Comparison of ENCODE assay signal across 8 mouse cellular contexts in the genomic region with DNA sequence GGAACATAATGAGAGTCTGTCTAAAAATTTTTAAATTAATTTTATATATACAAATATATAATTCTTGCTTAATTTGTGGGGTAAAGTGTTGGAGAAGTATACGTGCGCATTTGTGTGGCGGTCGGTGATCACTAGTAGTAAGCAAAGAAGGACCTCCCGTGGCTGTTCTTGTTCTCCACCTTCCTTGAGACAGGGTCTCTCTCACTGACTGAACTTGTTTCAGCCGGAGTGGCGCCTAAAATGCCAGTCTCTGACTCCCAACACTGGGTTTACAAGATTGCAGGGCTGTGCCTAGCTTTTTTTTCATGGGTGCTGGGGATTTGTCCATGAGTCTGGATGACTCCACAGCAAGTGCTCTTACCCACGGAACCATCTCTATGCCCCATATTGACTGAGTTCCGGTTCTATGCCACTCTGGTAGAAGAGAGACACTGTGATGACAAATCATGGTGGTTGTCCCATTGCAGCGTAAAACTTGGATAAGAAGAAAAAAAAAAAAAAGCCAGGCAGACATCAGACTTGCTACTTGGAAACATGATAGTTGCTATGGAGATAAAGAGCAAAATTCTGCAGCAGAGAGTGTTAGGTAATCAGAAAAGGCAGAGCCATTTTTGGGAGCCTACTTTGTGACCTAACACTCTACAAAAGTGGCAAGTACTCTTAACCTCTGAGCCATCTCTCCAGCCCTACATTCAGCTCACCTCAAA. TPM values are rescaled to one million over a fixed set of nuclear protein-coding genes. Genes with fewer than 3 reads are reported as not detected.
A peak's percentile ranks its signal among the peaks of the same experiment; 100 is the strongest.
DNase-seq lines count a peak whose midpoint lies in the region; ATAC-seq and TF ChIP-seq lines count a peak whose summit lies in the region.

No protein-coding gene starts in this region.

- no peak for ATAC-seq in heart, embryonic 12.5 days (ENCODE audit: insufficient number of reproducible peaks, low FRiP score)
- ATAC-seq in G1E (ENCODE audit: extremely low read depth, insufficient number of reproducible peaks, low FRiP score, poor library complexity, severe bottlenecking) = no peak
- ATAC-seq in embryonic facial prominence, embryonic 15.5 days (ENCODE audit: insufficient number of reproducible peaks, low FRiP score, low TSS enrichment, low read depth) = no peak
- no peak for ATAC-seq in stomach, embryonic 14.5 days (ENCODE audit: insufficient number of reproducible peaks, insufficient read depth, low FRiP score, low read depth)

- no peaks in the 10 kb centered on the region for H3K9me3 ChIP-seq in heart, embryonic 12.5 days (replicated peaks)
- H3K9me3 ChIP-seq in G1E (replicated peaks) = no peaks in the 10 kb centered on the region
- H3K9me3 ChIP-seq in embryonic facial prominence, embryonic 15.5 days (replicated peaks) = no peaks in the 10 kb centered on the region
- H3K9me3 ChIP-seq in limb, embryonic 10.5 days (replicated peaks) = no peaks in the 10 kb centered on the region
- H3K9me3 ChIP-seq in stomach, embryonic 14.5 days (ENCODE audit: control insufficient read depth, low read depth, low read length) = no peaks in the 10 kb centered on the region

- peak overlapping the region; percentile 78 for H3K4me2 ChIP-seq in heart, embryonic 12.5 days
- peak overlapping the region; percentile 74 for H3K4me2 ChIP-seq in embryonic facial prominence, embryonic 15.5 days (replicated peaks)
- H3K4me2 ChIP-seq in stomach, embryonic 14.5 days (replicated peaks; ENCODE audit: low read depth, low read length) = peak overlapping the region; percentile 94

- peak overlapping the region; percentile 89 for H3K4me3 ChIP-seq in heart, embryonic 12.5 days
- H3K4me3 ChIP-seq in G1E (ENCODE audit: low read depth, low read length) = peak overlapping the region; percentile 81; the same call in 1 of the 2 replicates
- peak overlapping the region; percentile 80 for H3K4me3 ChIP-seq in embryonic facial prominence, embryonic 15.5 days (replicated peaks)
- peak overlapping the region; percentile 86 for H3K4me3 ChIP-seq in limb, embryonic 10.5 days
- peak overlapping the region; percentile 61 for H3K4me3 ChIP-seq in stomach, embryonic 14.5 days (ENCODE audit: low read depth, low read length)

- peaks cover 21% of the 10 kb centered on the region for H3K4me1 ChIP-seq in heart, embryonic 12.5 days (replicated peaks)
- H3K4me1 ChIP-seq in G1E (ENCODE audit: insufficient read depth, low read depth, low read length) = peaks cover 58% of the 10 kb centered on the region
- peaks cover 25% of the 10 kb centered on the region for H3K4me1 ChIP-seq in embryonic facial prominence, embryonic 15.5 days
- H3K4me1 ChIP-seq in limb, embryonic 10.5 days = peaks cover 13% of the 10 kb centered on the region
- peaks cover 8% of the 10 kb centered on the region; the same call in 1 of the 2 replicates for H3K4me1 ChIP-seq in stomach, embryonic 14.5 days (ENCODE audit: control insufficient read depth, insufficient read depth, low read length)

- DNase-seq in heart, postnatal 4 days = no peak
- no peak for DNase-seq in G1E (ENCODE audit: low spot score)
- no peak for DNase-seq in limb, embryonic 10.5 days (ENCODE audit: low spot score)
- no peak for DNase-seq in layer of hippocampus, adult 9-10 months (ENCODE audit: low spot score)
- DNase-seq in adrenal gland, adult 18-20 months (ENCODE audit: low spot score in 2 of 2) = no peak

- 71% methylated on average over 10 of the region's 10 CpGs for WGBS in heart, embryonic 12.5 days
- 81% methylated on average over 10 of the region's 10 CpGs for WGBS in embryonic facial prominence, embryonic 15.5 days
- WGBS in limb, embryonic 10.5 days = 83% methylated on average over 10 of the region's 10 CpGs
- 77% methylated on average over 10 of the region's 10 CpGs for WGBS in stomach, embryonic 14.5 days

- TF ChIP-seq CTCF in G1E (IDR thresholded peaks at IDR 0.05; ENCODE audit: low read depth, low read length) = no peak

- no peaks in the 10 kb centered on the region for H3K27me3 ChIP-seq in heart, embryonic 12.5 days (replicated peaks)
- no peaks in the 10 kb centered on the region for H3K27me3 ChIP-seq in G1E (ENCODE audit: insufficient read depth, low read length)
- H3K27me3 ChIP-seq in embryonic facial prominence, embryonic 15.5 days = no peaks in the 10 kb centered on the region
- no peaks in the 10 kb centered on the region for H3K27me3 ChIP-seq in limb, embryonic 10.5 days (ENCODE audit: low read depth, poor library complexity, severe bottlenecking)
- H3K27me3 ChIP-seq in stomach, embryonic 14.5 days (ENCODE audit: control insufficient read depth, insufficient read depth, low read length) = no peaks in the 10 kb centered on the region

- H3K36me3 ChIP-seq in heart, embryonic 12.5 days = peaks cover 13% of the 10 kb centered on the region
- H3K36me3 ChIP-seq in G1E (replicated peaks) = peaks cover 27% of the 10 kb centered on the region
- peaks cover 22% of the 10 kb centered on the region for H3K36me3 ChIP-seq in embryonic facial prominence, embryonic 15.5 days
- H3K36me3 ChIP-seq in limb, embryonic 10.5 days = peaks cover 19% of the 10 kb centered on the region
- H3K36me3 ChIP-seq in stomach, embryonic 14.5 days (ENCODE audit: control insufficient read depth, insufficient read depth, low read length) = peaks cover 4% of the 10 kb centered on the region; the same call in 1 of the 2 replicates

- H3K27ac ChIP-seq in heart, embryonic 12.5 days (ENCODE audit: poor library complexity, severe bottlenecking) = peak overlapping the region; percentile 72; the same call in 1 of the 2 replicates
- H3K27ac ChIP-seq in embryonic facial prominence, embryonic 15.5 days (replicated peaks) = peak overlapping the region; percentile 84
- H3K27ac ChIP-seq in limb, embryonic 10.5 days = peak overlapping the region; percentile 90; the same call in 1 of the 2 replicates
- H3K27ac ChIP-seq in stomach, embryonic 14.5 days (ENCODE audit: low read length) = peak overlapping the region; percentile 62

- no peak overlapping the region for H3K9ac ChIP-seq in heart, embryonic 12.5 days
- H3K9ac ChIP-seq in embryonic facial prominence, embryonic 15.5 days = no peak overlapping the region
- H3K9ac ChIP-seq in stomach, embryonic 14.5 days (replicated peaks; ENCODE audit: low read depth, low read length) = 0 out of 2 replicates have a peak overlapping the region, but pooled peaks have one; percentile 73

RNA-seq across cellular contexts. Expression of a gene that starts 0.6 kb away (rescaled TPM):
- 29.1 and 29.3 TPM in 2 replicates for polyA plus RNA-seq in heart, embryonic 12.5 days (2016; fragmentation: Nextera tagmentation; extraction: Ambion mirVana)
- 10 to 100 TPM; 19.3 to 21.2 TPM for total RNA-seq in heart, postnatal 4 days (2021)
- total RNA-seq in G1E (2014; fragmentation: Nextera tagmentation) = 40.1 and 54.1 TPM in 2 replicates
- 53.7 and 54.7 TPM in 2 replicates for total RNA-seq in G1E (2017)
- 93.8 and 105 TPM in 2 replicates for polyA plus RNA-seq in G1E (2012)
- 41.4 and 42.5 TPM in 2 replicates for polyA plus RNA-seq in embryonic facial prominence, embryonic 15.5 days (2015; fragmentation: Nextera tagmentation; extraction: Ambion mirVana)
- 43.0 and 46.6 TPM in 2 replicates for polyA plus RNA-seq in limb, embryonic 10.5 days (2016; fragmentation: Nextera tagmentation; extraction: Ambion mirVana)
- polyA plus RNA-seq in stomach, embryonic 14.5 days (2014; fragmentation: Nextera tagmentation; extraction: Ambion mirVana) = 36.8 and 41.7 TPM in 2 replicates
- 10 to 100 TPM; 25.0 to 38.3 TPM for total RNA-seq in adrenal gland, adult 18-20 months (2021)

RNA-seq across cellular contexts. Expression of a gene that starts 3.1 kb away (rescaled TPM):
- polyA plus RNA-seq in heart, embryonic 12.5 days (2016; fragmentation: Nextera tagmentation; extraction: Ambion mirVana) = 30.5 and 33.0 TPM in 2 replicates
- 10 to 100 TPM; 30.7 to 32.3 TPM for total RNA-seq in heart, postnatal 4 days (2021)
- total RNA-seq in G1E (2014; fragmentation: Nextera tagmentation) = 25.7 and 32.5 TPM in 2 replicates
- 34.6 and 35.4 TPM in 2 replicates for total RNA-seq in G1E (2017)
- polyA plus RNA-seq in G1E (2012) = 1.5 and 3.5 TPM in 2 replicates
- 51.4 and 54.3 TPM in 2 replicates for polyA plus RNA-seq in embryonic facial prominence, embryonic 15.5 days (2015; fragmentation: Nextera tagmentation; extraction: Ambion mirVana)
- polyA plus RNA-seq in limb, embryonic 10.5 days (2016; fragmentation: Nextera tagmentation; extraction: Ambion mirVana) = 31.3 and 37.4 TPM in 2 replicates
- 53.8 and 54.9 TPM in 2 replicates for polyA plus RNA-seq in stomach, embryonic 14.5 days (2014; fragmentation: Nextera tagmentation; extraction: Ambion mirVana)
- 10 to 100 TPM; 41.8 to 46.6 TPM for total RNA-seq in adrenal gland, adult 18-20 months (2021)

RNA-seq across cellular contexts. Expression of a gene that starts 3.2 kb away (rescaled TPM):
- 3.3 and 4.4 TPM in 2 replicates for polyA plus RNA-seq in heart, embryonic 12.5 days (2016; fragmentation: Nextera tagmentation; extraction: Ambion mirVana)
- 1 to 10 TPM; 2.3 to 2.5 TPM for total RNA-seq in heart, postnatal 4 days (2021)
- total RNA-seq in G1E (2014; fragmentation: Nextera tagmentation) (8.8 and 11.1 TPM in 2 replicates), G1E (2017) (13.2 and 15.9 TPM in 2 replicates)
- polyA plus RNA-seq in G1E (2012) = 0.91 and 0.94 TPM in 2 replicates
- 3.8 and 4.4 TPM in 2 replicates for polyA plus RNA-seq in embryonic facial prominence, embryonic 15.5 days (2015; fragmentation: Nextera tagmentation; extraction: Ambion mirVana)
- 7.3 and 8.2 TPM in 2 replicates for polyA plus RNA-seq in limb, embryonic 10.5 days (2016; fragmentation: Nextera tagmentation; extraction: Ambion mirVana)
- 6.5 and 7.2 TPM in 2 replicates for polyA plus RNA-seq in stomach, embryonic 14.5 days (2014; fragmentation: Nextera tagmentation; extraction: Ambion mirVana)
- 1 to 10 TPM; 5.0 to 6.2 TPM for total RNA-seq in adrenal gland, adult 18-20 months (2021)
